Mouse (Mus musculus) forebrain, embryonic 14.5 days (tissue): ENCODE results near the gene Tmem156. TPM values are rescaled to one million over a fixed set of nuclear protein-coding genes. Genes with fewer than 3 reads are reported as not detected.

Source experiments
- ATAC-seq: fragments of 200-750 bp; cut with Nextera tagmentation; 2 replicates; pipeline ENCODE4 v1.8.0; 2017; ENCODE audit warnings: mild to moderate bottlenecking, moderate library complexity
- DNase-seq: peaks from one replicate; pipeline ENCODE4 v3.0.0-alpha.2; 2015; ENCODE audit warnings: low spot score
- H3K27ac ChIP-seq: fragments of 300-500 bp; sonication (generic); 2 replicates; pipeline ENCODE4 v1.5.1; 2014; ENCODE audit warnings: low read depth, mild to moderate bottlenecking, control low read depth, low read length, moderate library complexity
- H3K27me3 ChIP-seq: fragments of 300-500 bp; sonication (generic); replicated peaks from 2 replicates; pipeline ENCODE4 v1.6.1; 2014; ENCODE audit warnings: low read length, control low read depth, mixed read lengths; ENCODE audit not compliant: control insufficient read depth, insufficient read depth
- H3K36me3 ChIP-seq: fragments of 300-500 bp; sonication (generic); 2 replicates; pipeline ENCODE4 v1.6.1; 2014; ENCODE audit warnings: low read length, control low read depth; ENCODE audit not compliant: control insufficient read depth, insufficient read depth
- H3K4me1 ChIP-seq: fragments of 300-500 bp; sonication (generic); 2 replicates; pipeline ENCODE4 v1.6.1; 2014; ENCODE audit warnings: antibody characterized with exemption, low read length, control low read depth; ENCODE audit not compliant: control insufficient read depth, insufficient read depth
- H3K4me2 ChIP-seq: fragments of 300-500 bp; sonication (generic); 2 replicates; pipeline ENCODE4 v1.6.1; 2014; ENCODE audit warnings: mild to moderate bottlenecking, control low read depth, low read length
- H3K4me3 ChIP-seq: fragments of 300-500 bp; sonication (generic); 2 replicates; pipeline ENCODE4 v1.5.1; 2014; ENCODE audit warnings: low read depth, low read length, control low read depth
- H3K9ac ChIP-seq: fragments of 300-500 bp; sonication (generic); 2 replicates; pipeline ENCODE4 v1.6.1; 2014; ENCODE audit warnings: mild to moderate bottlenecking, low read length, control low read depth, moderate library complexity
- H3K9me3 ChIP-seq: fragments of 300-500 bp; sonication (generic); replicated peaks from 2 replicates; pipeline ENCODE4 v1.6.1; 2016; ENCODE audit warnings: low read length, control low read depth, mixed read lengths; ENCODE audit not compliant: control insufficient read depth
- WGBS: fragments of 180-500 bp; shearing (Covaris S2); extraction: QIAGEN DNeasy Blood & Tissue Kit; methylation state at CpG from one replicate; pipeline ENCODE4 v1.1.7; 2014; 5-methylcytosine and 5-hydroxymethylcytosine counted together
- polyA plus RNA-seq: library from polyadenylated mRNA; unstranded; fragments of >200 nt; fragmentation: Nextera tagmentation; extraction: Ambion mirVana; gene quantifications from 2 replicates; pipeline ENCODE4 v1.2.1, GENCODE M21; 2014

Tmem156 gene
- polyA plus RNA-seq, 1 experiment from 2014 or later, result 0.10 TPM

GRCm38 (mm10) chr5:65102026-65102640, 10.2 kb upstream of the Tmem156 start:
- no peak for DNase-seq
- no peaks in the 10 kb centered on the region for H3K27me3 ChIP-seq
- no peaks in the 10 kb centered on the region for H3K36me3 ChIP-seq
- H3K4me3 ChIP-seq, result no peak overlapping the region
- 73% methylated on average over 3 of the region's 3 CpGs for WGBS
- no peak overlapping the region for H3K27ac ChIP-seq
- no peaks in the 10 kb centered on the region; the same call in 1 of the 2 replicates for H3K4me1 ChIP-seq
- no peak overlapping the region for H3K9ac ChIP-seq
- no peak overlapping the region for H3K4me2 ChIP-seq
- H3K9me3 ChIP-seq, result no peaks in the 10 kb centered on the region
- ATAC-seq, result no peak

- no peak for ATAC-seq
- Histone ChIP-seq H3K36me3 (no peaks in the 10 kb centered on the region), H3K4me1 (no peaks in the 10 kb centered on the region; the same call in 1 of the 2 replicates)
Measured at GRCm38 (mm10) chr5:65101621-65102020, 9.7 kb upstream of the Tmem156 start.

GRCm38 (mm10) chr5:65101209-65101608, 9.3 kb upstream of the Tmem156 start:
- no peak overlapping the region for H3K9ac ChIP-seq
- no peak overlapping the region for H3K4me2 ChIP-seq
- no peak overlapping the region for H3K4me3 ChIP-seq
- no peaks in the 10 kb centered on the region; the same call in 1 of the 2 replicates for H3K4me1 ChIP-seq
- DNase-seq, result no peak
- no peak overlapping the region for H3K27ac ChIP-seq
- 83% methylated on average over 5 of the region's 5 CpGs for WGBS
- no peaks in the 10 kb centered on the region for H3K27me3 ChIP-seq
- H3K9me3 ChIP-seq, result no peaks in the 10 kb centered on the region
- no peaks in the 10 kb centered on the region for H3K36me3 ChIP-seq
- no peak for ATAC-seq

More at GRCm38 (mm10) chr5:65101621-65102020, 9.7 kb upstream of the Tmem156 start:
- no peak overlapping the region for H3K4me3 ChIP-seq
- no peak overlapping the region for H3K9ac ChIP-seq
- no peak overlapping the region for H3K27ac ChIP-seq
- no peaks in the 10 kb centered on the region for H3K9me3 ChIP-seq
- DNase-seq, result no peak
- WGBS, result 93% methylated on average over 6 of the region's 6 CpGs
- H3K27me3 ChIP-seq, result no peaks in the 10 kb centered on the region
- no peak overlapping the region for H3K4me2 ChIP-seq

- Histone ChIP-seq H3K4me2 (no peak overlapping the region), H3K4me3 (no peak overlapping the region), H3K9me3 (no peaks in the 10 kb centered on the region), H3K9ac (no peak overlapping the region), H3K27me3 (no peaks in the 10 kb centered on the region), H3K36me3 (no peaks in the 10 kb centered on the region), H3K27ac (no peak overlapping the region), H3K4me1 (no peaks in the 10 kb centered on the region; the same call in 1 of the 2 replicates)
- WGBS, result 4% methylated on average over 11 of the region's 11 CpGs
- DNase-seq, result peak; percentile 60
- ATAC-seq, result no peak
Measured at GRCm38 (mm10) chr5:65100002-65100401, 8.1 kb upstream of the Tmem156 start.

- DNase-seq, result no peak
- Histone ChIP-seq H3K4me1 (no peaks in the 10 kb centered on the region; the same call in 1 of the 2 replicates), H3K36me3 (no peaks in the 10 kb centered on the region), H3K4me2 (no peak overlapping the region), H3K9ac (no peak overlapping the region), H3K9me3 (no peaks in the 10 kb centered on the region), H3K27ac (no peak overlapping the region), H3K4me3 (no peak overlapping the region), H3K27me3 (no peaks in the 10 kb centered on the region)
- 94% methylated on average over 5 of the region's 5 CpGs for WGBS
- no peak for ATAC-seq
Measured at GRCm38 (mm10) chr5:65097457-65097856, 5.5 kb upstream of the Tmem156 start.

- Histone ChIP-seq H3K9me3 (no peaks in the 10 kb centered on the region), H3K27me3 (no peaks in the 10 kb centered on the region), H3K4me2 (no peak overlapping the region), H3K27ac (no peak overlapping the region), H3K4me1 (no peaks in the 10 kb centered on the region; the same call in 1 of the 2 replicates), H3K9ac (no peak overlapping the region), H3K4me3 (no peak overlapping the region), H3K36me3 (no peaks in the 10 kb centered on the region)
- ATAC-seq (no peak), DNase-seq (no peak)
- WGBS, result 88% methylated on average over 3 of the region's 3 CpGs
Measured at GRCm38 (mm10) chr5:65096805-65097204, 4.9 kb upstream of the Tmem156 start.

- H3K27me3 ChIP-seq, result no peaks in the 10 kb centered on the region
- DNase-seq, result no peak
- no peaks in the 10 kb centered on the region for H3K36me3 ChIP-seq
- H3K4me3 ChIP-seq, result no peak overlapping the region
- H3K9me3 ChIP-seq, result no peaks in the 10 kb centered on the region
- H3K4me2 ChIP-seq, result no peak overlapping the region
- 89% methylated on average over 3 of the region's 3 CpGs for WGBS
- no peak for ATAC-seq
- no peaks in the 10 kb centered on the region; the same call in 1 of the 2 replicates for H3K4me1 ChIP-seq
- no peak overlapping the region for H3K9ac ChIP-seq
- no peak overlapping the region for H3K27ac ChIP-seq
Measured at GRCm38 (mm10) chr5:65096082-65096481, 4.2 kb upstream of the Tmem156 start.

GRCm38 (mm10) chr5:65094902-65095545, 3.1 kb upstream of the Tmem156 start:
- Histone ChIP-seq H3K27ac (no peak overlapping the region), H3K36me3 (no peaks in the 10 kb centered on the region), H3K9me3 (no peaks in the 10 kb centered on the region), H3K9ac (no peak overlapping the region), H3K4me3 (no peak overlapping the region), H3K4me1 (no peaks in the 10 kb centered on the region; the same call in 1 of the 2 replicates), H3K27me3 (no peaks in the 10 kb centered on the region), H3K4me2 (no peak overlapping the region)
- 86% methylated on average over 7 of the region's 7 CpGs for WGBS
- ATAC-seq, result no peak
- DNase-seq, result no peak

GRCm38 (mm10) chr5:65093769-65094168, 1.8 kb upstream of the Tmem156 start:
- H3K4me3 ChIP-seq, result no peak overlapping the region
- H3K27me3 ChIP-seq, result no peaks in the 10 kb centered on the region
- ATAC-seq (no peak), DNase-seq (no peak)
- H3K36me3 ChIP-seq, result no peaks in the 10 kb centered on the region
- H3K9me3 ChIP-seq, result no peaks in the 10 kb centered on the region
- no peak overlapping the region for H3K27ac ChIP-seq
- H3K4me1 ChIP-seq, result no peaks in the 10 kb centered on the region
- no peak overlapping the region for H3K9ac ChIP-seq
- no peak overlapping the region for H3K4me2 ChIP-seq
